Mouse (Mus musculus) midbrain, embryonic 12.5 days (tissue): Measurements from ENCODE around the gene C730034F03Rik. TPM values are rescaled to one million over a fixed set of nuclear protein-coding genes. Genes with fewer than 3 reads are reported as not detected.

Experiments
- ATAC-seq: fragments of 200-750 bp; cut with Nextera tagmentation; 2 replicates; pipeline ENCODE4 v1.8.0; 2017; ENCODE audit warnings: low read depth, moderate TSS enrichment, moderate library complexity; ENCODE audit not compliant: low FRiP score
- H3K27ac ChIP-seq: fragments of 300-500 bp; sonication (generic); replicated peaks from 2 replicates; pipeline ENCODE4 v1.5.1; 2016; ENCODE audit warnings: mild to moderate bottlenecking
- H3K27me3 ChIP-seq: fragments of 300-500 bp; sonication (generic); 2 replicates; pipeline ENCODE4 v1.6.1; 2016; ENCODE audit warnings: mild to moderate bottlenecking
- H3K36me3 ChIP-seq: fragments of 300-500 bp; sonication (generic); 2 replicates; pipeline ENCODE4 v1.6.1; 2016
- H3K4me1 ChIP-seq: fragments of 300-500 bp; sonication (generic); 2 replicates; pipeline ENCODE4 v1.6.1; 2016
- H3K4me2 ChIP-seq: fragments of 300-500 bp; sonication (generic); replicated peaks from 2 replicates; pipeline ENCODE4 v1.6.1; 2016; ENCODE audit warnings: mild to moderate bottlenecking, moderate library complexity
- H3K4me3 ChIP-seq: fragments of 300-500 bp; sonication (generic); 2 replicates; pipeline ENCODE4 v1.5.1; 2016; ENCODE audit warnings: mild to moderate bottlenecking
- H3K9ac ChIP-seq: fragments of 300-500 bp; sonication (generic); replicated peaks from 2 replicates; pipeline ENCODE4 v1.6.1; 2016; ENCODE audit warnings: mild to moderate bottlenecking, moderate library complexity
- H3K9me3 ChIP-seq: fragments of 300-500 bp; sonication (generic); 2 replicates; pipeline ENCODE4 v1.6.1; 2016; ENCODE audit warnings: mild to moderate bottlenecking
- WGBS: fragments of 180-500 bp; shearing (Covaris S2); methylation state at CpG from one replicate; pipeline ENCODE4 v1.1.7; 2016; 5-methylcytosine and 5-hydroxymethylcytosine counted together
- polyA plus RNA-seq: library from polyadenylated mRNA; unstranded; fragments of >200 nt; fragmentation: Nextera tagmentation; extraction: Ambion mirVana; gene quantifications from 2 replicates; pipeline ENCODE4 v1.2.1, GENCODE M21; 2016

The C730034F03Rik gene
- polyA plus RNA-seq, 1 experiment from 2014 or later = 5.7 TPM

DNA sequence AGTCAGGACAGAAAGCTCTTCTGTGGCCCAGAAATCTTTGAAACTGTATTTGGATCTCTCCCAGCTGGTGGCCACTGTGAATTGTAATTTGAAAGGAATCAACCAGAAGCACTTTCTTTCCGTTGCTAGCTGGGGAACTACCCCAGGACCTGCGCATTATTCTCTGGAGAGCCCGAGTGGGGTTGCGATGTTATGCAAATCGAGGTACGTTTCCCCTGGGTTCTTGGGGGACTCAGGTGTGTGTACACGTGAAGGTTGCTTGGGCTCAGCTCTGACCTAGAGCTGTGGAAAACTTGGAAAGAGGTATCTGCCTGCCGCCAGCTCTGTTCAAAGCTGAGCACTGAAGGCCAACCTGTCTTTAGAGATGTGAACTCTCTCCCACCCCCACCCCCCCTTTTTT is 48.4 kb downstream of the C730034F03Rik start:
- no peak overlapping the region for H3K9ac ChIP-seq
- H3K4me1 ChIP-seq = peaks cover 15% of the 10 kb centered on the region
- no peak overlapping the region for H3K27ac ChIP-seq
- H3K4me3 ChIP-seq = no peak overlapping the region
- H3K9me3 ChIP-seq = no peaks in the 10 kb centered on the region
- H3K27me3 ChIP-seq = peaks cover 17% of the 10 kb centered on the region
- no peak for ATAC-seq
- no peak overlapping the region for H3K4me2 ChIP-seq
- H3K36me3 ChIP-seq = no peaks in the 10 kb centered on the region; the same call in 1 of the 2 replicates
- 46% methylated on average over 8 of the region's 8 CpGs for WGBS

DNA sequence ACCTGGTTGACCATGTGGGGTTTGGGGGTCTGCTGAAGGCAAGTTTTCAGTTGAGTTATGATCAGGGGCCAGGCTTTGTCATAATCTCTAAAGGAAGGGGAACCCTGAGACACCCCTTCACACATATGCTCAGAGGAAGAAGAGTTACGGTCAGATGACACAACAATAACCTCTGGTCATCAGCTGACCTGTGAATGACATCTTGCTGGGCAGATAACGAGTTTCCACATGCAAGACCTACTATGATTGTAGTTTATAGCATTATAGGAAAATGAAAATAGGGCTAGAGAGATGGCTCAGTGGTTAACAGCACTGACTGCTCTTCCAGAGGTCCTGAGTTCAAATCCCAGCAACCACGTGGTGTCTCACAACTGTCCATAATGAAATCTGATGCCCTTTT is 49.2 kb downstream of the C730034F03Rik start:
- Histone ChIP-seq H3K27me3 (peaks cover 17% of the 10 kb centered on the region), H3K9me3 (no peaks in the 10 kb centered on the region), H3K27ac (no peak overlapping the region), H3K9ac (no peak overlapping the region), H3K4me2 (no peak overlapping the region), H3K4me3 (no peak overlapping the region), H3K4me1 (peaks cover 15% of the 10 kb centered on the region), H3K36me3 (no peaks in the 10 kb centered on the region; the same call in 1 of the 2 replicates)
- no peak for ATAC-seq
- WGBS = 92% methylated on average over 3 of the region's 3 CpGs

Other genes starting within 250 kb of the C730034F03Rik start
- gene Plxnb2, start 248.8 kb upstream of the C730034F03Rik start, polyA plus RNA-seq = 164 and 170 TPM in 2 replicates
- 53.3 and 58.6 TPM in 2 replicates for gene Dennd6b, start 233.1 kb upstream of the C730034F03Rik start, polyA plus RNA-seq
- 63.7 and 68.5 TPM in 2 replicates for gene Ppp6r2, start 218.0 kb upstream of the C730034F03Rik start, polyA plus RNA-seq
- 91.7 and 94.0 TPM in 2 replicates for gene Sbf1, start 114.3 kb upstream of the C730034F03Rik start, polyA plus RNA-seq
- not detected in 2 replicates for gene Adm2, start 106.9 kb upstream of the C730034F03Rik start, polyA plus RNA-seq
- not detected in 2 replicates for gene Miox, start 95.2 kb upstream of the C730034F03Rik start, polyA plus RNA-seq
- 44.3 and 48.8 TPM in 2 replicates for gene Lmf2, start 73.9 kb upstream of the C730034F03Rik start, polyA plus RNA-seq
- gene Ncaph2, start 73.9 kb upstream of the C730034F03Rik start, polyA plus RNA-seq = 164 and 170 TPM in 2 replicates
- gene Sco2, start 55.7 kb upstream of the C730034F03Rik start, polyA plus RNA-seq = 5.8 TPM in 2 replicates
- gene Tymp, start 52.5 kb upstream of the C730034F03Rik start, polyA plus RNA-seq = 1.4 and 1.9 TPM in 2 replicates
- gene Odf3b, start 50.3 kb upstream of the C730034F03Rik start, polyA plus RNA-seq = 0.51 and 1.2 TPM in 2 replicates
- gene Klhdc7b, start 44.7 kb upstream of the C730034F03Rik start, polyA plus RNA-seq = not detected in 2 replicates
- gene Syce3, start 19.1 kb upstream of the C730034F03Rik start, polyA plus RNA-seq = not detected in 2 replicates
- 0.90 and 1.1 TPM in 2 replicates for gene Cpt1b, start 3.7 kb upstream of the C730034F03Rik start, polyA plus RNA-seq
- gene Gm44502, start 107 bp downstream of the C730034F03Rik start, polyA plus RNA-seq = not detected in 2 replicates
- gene Chkb, start 319 bp downstream of the C730034F03Rik start, polyA plus RNA-seq = 67.5 and 68.0 TPM in 2 replicates
- gene Mapk8ip2, start 24.3 kb downstream of the C730034F03Rik start, polyA plus RNA-seq = 54.9 and 58.7 TPM in 2 replicates
- gene Arsa, start 47.8 kb downstream of the C730034F03Rik start, polyA plus RNA-seq = 13.7 and 14.1 TPM in 2 replicates
- gene Shank3, start 70.0 kb downstream of the C730034F03Rik start, polyA plus RNA-seq = 6.9 and 8.0 TPM in 2 replicates
- 0.74 and 1.3 TPM in 2 replicates for gene Acr, start 138.7 kb downstream of the C730034F03Rik start, polyA plus RNA-seq
- 70.5 and 77.8 TPM in 2 replicates for gene Rabl2, start 162.3 kb downstream of the C730034F03Rik start, polyA plus RNA-seq